Mouse (Mus musculus) hindbrain, embryonic 10.5 days (tissue): ENCODE measurements around the gene Lrig3. TPM values are rescaled to one million over a fixed set of nuclear protein-coding genes. Genes with fewer than 3 reads are reported as not detected.

Source experiments
- DNase-seq: peaks from one replicate; pipeline ENCODE4 v3.0.0-alpha.2; 2017; ENCODE audit warnings: low spot score
- H3K27ac ChIP-seq: fragments of 300-500 bp; sonication (generic); 2 replicates; pipeline ENCODE4 v1.5.1; 2016; ENCODE audit warnings: mild to moderate bottlenecking, moderate library complexity
- H3K27me3 ChIP-seq: fragments of 300-500 bp; sonication (generic); 2 replicates; pipeline ENCODE4 v1.6.1; 2016; ENCODE audit warnings: mild to moderate bottlenecking; ENCODE audit not compliant: poor library complexity, insufficient read depth, severe bottlenecking
- H3K36me3 ChIP-seq: fragments of 300-500 bp; sonication (generic); 2 replicates; pipeline ENCODE4 v1.6.1; 2016; ENCODE audit warnings: mild to moderate bottlenecking, moderate library complexity
- H3K4me1 ChIP-seq: fragments of 300-500 bp; sonication (generic); replicated peaks from 2 replicates; pipeline ENCODE4 v1.6.1; 2016; ENCODE audit warnings: mild to moderate bottlenecking
- H3K4me3 ChIP-seq: fragments of 300-500 bp; sonication (generic); 2 replicates; pipeline ENCODE4 v1.5.1; 2016; ENCODE audit warnings: mild to moderate bottlenecking, moderate library complexity
- H3K9me3 ChIP-seq: fragments of 300-500 bp; sonication (generic); 2 replicates; pipeline ENCODE4 v1.6.1; 2016; ENCODE audit warnings: mild to moderate bottlenecking, moderate library complexity
- WGBS: fragments of 180-500 bp; shearing (Covaris S2); methylation state at CpG from one replicate; pipeline ENCODE4 v1.1.7; 2016; 5-methylcytosine and 5-hydroxymethylcytosine counted together
- polyA plus RNA-seq: library from polyadenylated mRNA; unstranded; fragments of >200 nt; fragmentation: Nextera tagmentation; extraction: Ambion mirVana; gene quantifications from 2 replicates; pipeline ENCODE4 v1.2.1, GENCODE M21; 2016

The Lrig3 gene
- 14.3 and 15.1 TPM in 2 replicates for polyA plus RNA-seq

DNA sequence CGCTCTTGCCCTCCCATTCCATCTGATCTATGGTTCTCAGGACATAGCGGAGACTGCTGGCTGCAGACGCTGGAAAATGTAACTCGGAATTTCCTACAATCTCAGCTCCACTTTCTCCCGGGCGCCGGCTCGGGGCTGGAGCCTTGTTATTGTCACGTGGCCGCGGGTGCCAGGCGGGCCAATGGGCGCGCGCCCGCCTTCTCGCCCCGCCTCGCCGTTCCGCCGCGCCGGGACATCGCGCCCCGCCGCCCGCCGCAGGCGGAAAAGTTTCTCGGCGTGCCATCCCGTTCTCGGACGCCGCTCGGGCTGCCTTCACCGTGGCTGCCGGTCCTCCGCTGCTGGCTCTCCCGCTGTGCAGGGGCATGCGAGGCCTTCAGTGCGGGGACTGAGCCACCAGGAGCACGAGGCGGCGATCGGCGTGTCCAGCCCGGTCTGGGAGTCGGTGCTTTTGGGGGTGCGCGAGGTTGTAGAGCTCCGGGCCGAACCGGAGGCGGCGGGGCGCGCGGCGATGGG is at the start of gene Lrig3:
TSS of gene Lrig3 (plus strand) at position 201 of the 513 bp plus-strand sequence.
- Histone ChIP-seq H3K27ac (peak within 1 kb of the TSS; percentile 97), H3K27me3 (no peaks in the 10 kb centered on the region), H3K4me1 (peaks cover 55% of the 10 kb centered on the region), H3K4me3 (peak within 1 kb of the TSS; percentile 91), H3K9me3 (no peaks in the 10 kb centered on the region), H3K36me3 (no peaks in the 10 kb centered on the region)
- peak; percentile 85 for DNase-seq
- under 1% methylated on average over 62 of the region's 62 CpGs for WGBS

DNA sequence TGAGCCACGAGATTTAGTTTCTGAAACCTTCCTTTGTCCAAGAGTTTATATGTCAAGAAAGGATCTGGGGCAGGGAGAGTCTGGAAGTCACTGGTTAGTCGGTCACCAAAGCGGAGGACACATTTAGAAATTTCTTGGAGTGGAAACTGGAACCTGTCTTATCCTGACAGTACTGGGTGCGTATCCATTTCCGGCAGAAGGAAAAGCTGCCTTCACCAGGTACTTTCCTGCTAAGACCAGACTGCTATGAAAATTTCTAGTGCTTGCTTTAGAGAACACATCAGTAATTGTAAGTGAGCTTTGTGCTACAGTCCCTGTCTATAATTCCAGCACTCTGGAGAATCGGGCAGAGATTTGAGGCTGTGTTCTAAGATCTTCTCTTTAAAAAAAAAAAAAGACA is 49.2 kb upstream of the Lrig3 start:
- Histone ChIP-seq H3K27me3 (no peaks in the 10 kb centered on the region), H3K9me3 (no peaks in the 10 kb centered on the region), H3K4me3 (no peak overlapping the region), H3K27ac (0 out of 2 replicates have a peak overlapping the region, but pooled peaks have one; percentile 0), H3K36me3 (no peaks in the 10 kb centered on the region), H3K4me1 (peaks cover 23% of the 10 kb centered on the region)
- WGBS: 51% methylated on average over 6 of the region's 6 CpGs
- DNase-seq: no peak

DNA sequence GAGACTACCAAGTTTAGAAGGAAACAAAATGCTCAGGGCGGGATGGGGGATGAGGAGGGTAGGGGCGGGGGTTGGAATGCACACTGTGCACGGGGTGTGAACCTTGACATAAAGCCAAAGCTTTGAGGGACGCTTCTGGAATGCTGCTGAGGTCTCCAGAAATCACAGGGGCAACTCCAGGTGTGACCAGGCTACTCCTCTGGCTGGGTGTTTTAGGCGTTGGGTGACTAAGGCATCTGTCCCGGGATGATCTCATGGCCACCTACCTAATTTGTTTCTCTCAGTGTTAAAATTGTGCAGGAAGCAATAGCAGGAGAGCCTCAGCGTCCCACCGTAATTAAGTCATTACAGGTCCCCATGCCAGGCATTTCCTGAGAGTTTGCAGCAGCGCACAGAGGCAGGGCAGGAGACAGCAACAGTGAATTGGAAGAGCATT is 48.5 kb upstream of the Lrig3 start:
- H3K9me3 ChIP-seq: no peaks in the 10 kb centered on the region
- no peaks in the 10 kb centered on the region for H3K36me3 ChIP-seq
- H3K27ac ChIP-seq: no peak overlapping the region
- WGBS: 14% methylated on average over 9 of the region's 9 CpGs
- H3K4me1 ChIP-seq: peaks cover 25% of the 10 kb centered on the region
- peak overlapping the region; percentile 29 for H3K4me3 ChIP-seq
- peak; percentile 20 for DNase-seq
- H3K27me3 ChIP-seq: no peaks in the 10 kb centered on the region

DNA sequence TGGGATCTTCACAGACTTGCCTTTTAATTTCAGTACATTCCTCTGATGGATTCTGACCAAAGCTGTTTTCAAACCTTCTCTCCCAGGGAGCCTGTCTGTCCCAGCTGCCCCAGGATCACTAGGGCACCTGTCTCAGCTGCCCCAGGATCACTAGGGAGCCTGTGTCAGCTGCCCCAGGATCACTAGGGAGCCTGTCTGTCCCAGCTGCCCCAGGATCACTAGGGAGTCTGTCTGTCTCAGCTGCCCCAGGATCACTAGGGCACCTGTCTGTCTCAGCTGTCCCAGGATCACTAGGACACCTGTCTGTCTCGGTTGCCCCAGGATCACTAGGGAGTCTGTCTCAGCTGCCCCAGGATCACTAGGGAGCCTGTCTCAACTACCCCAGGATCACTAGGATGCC is 47.0 kb upstream of the Lrig3 start:
- Histone ChIP-seq H3K4me1 (peaks cover 23% of the 10 kb centered on the region), H3K9me3 (no peaks in the 10 kb centered on the region), H3K27ac (no peak overlapping the region), H3K27me3 (no peaks in the 10 kb centered on the region), H3K36me3 (no peaks in the 10 kb centered on the region), H3K4me3 (no peak overlapping the region)
- WGBS: 80% methylated on average over 1 of the region's 1 CpGs
- DNase-seq: no peak

DNA sequence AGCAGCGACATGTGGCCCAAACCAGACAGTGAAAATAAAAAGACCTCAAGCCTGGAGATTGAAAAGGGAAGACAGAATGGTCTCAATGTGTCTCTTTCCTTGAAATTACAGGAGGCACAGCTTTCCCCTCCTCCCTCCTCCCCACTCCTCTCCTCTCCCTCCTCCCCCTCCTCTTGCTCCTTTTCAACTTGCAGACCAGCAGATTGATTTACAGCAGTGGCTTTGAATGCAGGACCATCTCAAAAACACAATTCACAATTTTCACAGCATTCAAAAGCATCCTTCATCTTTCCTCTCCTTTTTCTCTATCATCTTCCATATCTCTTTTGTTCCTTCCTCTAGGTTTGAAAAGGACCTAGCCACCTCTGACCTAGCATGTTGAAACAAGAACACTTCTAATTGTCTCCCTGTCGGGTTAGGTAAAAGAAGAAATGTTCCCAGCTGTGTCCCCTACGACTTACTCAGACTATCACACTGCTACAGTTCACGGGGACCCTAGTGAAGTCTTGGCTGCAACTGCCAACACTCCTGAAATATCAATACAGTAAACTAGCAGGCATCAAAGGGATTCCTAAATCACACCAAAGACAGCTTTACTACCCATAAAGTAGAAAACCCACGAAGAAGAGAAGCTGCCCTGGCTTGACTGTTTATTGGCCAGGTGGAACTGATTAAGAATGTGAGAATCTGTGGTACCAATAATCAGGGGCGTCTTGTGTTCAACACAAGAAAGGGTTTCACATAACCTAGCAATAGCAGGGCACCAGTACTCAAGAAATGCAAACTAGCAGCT is 44.1 kb upstream of the Lrig3 start:
- no peak for DNase-seq
- no peaks in the 10 kb centered on the region for H3K36me3 ChIP-seq
- H3K4me1 ChIP-seq: peaks cover 17% of the 10 kb centered on the region
- H3K27ac ChIP-seq: no peak overlapping the region
- H3K9me3 ChIP-seq: no peaks in the 10 kb centered on the region
- no peak overlapping the region for H3K4me3 ChIP-seq
- 33% methylated on average over 6 of the region's 6 CpGs for WGBS
- H3K27me3 ChIP-seq: no peaks in the 10 kb centered on the region

DNA sequence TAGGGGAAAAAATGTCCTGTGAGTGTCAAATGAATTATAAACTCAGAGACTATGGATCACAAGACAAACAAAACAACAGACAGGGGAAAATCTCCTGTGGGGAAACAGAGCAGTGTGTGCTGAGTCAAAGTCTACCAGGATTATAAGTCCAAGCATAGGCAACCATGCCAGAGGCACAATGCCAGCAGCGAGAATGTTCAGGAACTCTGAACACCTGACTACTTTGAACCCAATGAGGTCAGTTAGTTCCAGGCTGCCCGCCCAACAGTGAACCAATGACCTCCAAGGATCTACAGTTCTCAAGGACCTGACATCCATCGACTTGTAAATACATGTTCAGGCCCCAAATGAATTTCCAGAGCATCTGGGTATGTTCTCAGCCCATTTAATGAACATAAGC is 36.0 kb upstream of the Lrig3 start:
- H3K36me3 ChIP-seq: no peaks in the 10 kb centered on the region
- no peaks in the 10 kb centered on the region for H3K27me3 ChIP-seq
- no peak overlapping the region for H3K4me3 ChIP-seq
- H3K4me1 ChIP-seq: peaks cover 3% of the 10 kb centered on the region; the same call in 1 of the 2 replicates
- 91% methylated on average over 3 of the region's 3 CpGs for WGBS
- H3K9me3 ChIP-seq: no peaks in the 10 kb centered on the region
- H3K27ac ChIP-seq: no peak overlapping the region
- DNase-seq: no peak

DNA sequence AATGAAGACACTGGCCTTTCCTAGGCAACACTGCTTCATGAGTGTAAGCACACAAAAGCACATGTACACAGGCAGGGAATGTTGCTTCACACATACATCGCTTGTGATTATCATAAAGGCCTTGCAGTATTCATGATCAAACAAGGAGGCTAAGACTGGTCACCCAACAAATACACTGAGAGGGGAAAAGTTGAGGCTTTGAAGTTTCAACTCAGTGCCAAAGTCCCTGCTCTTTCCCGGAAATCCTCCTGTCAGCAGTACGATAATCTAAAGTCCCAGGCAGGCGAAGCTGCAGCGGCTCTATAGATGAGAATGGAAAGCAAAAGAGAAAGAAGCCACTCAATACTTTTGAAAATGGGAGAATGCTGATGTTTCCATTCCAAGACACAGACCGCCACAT is 32.6 kb upstream of the Lrig3 start:
- H3K4me3 ChIP-seq: no peak overlapping the region
- H3K4me1 ChIP-seq: peaks cover 3% of the 10 kb centered on the region; the same call in 1 of the 2 replicates
- no peaks in the 10 kb centered on the region for H3K27me3 ChIP-seq
- H3K9me3 ChIP-seq: no peaks in the 10 kb centered on the region
- WGBS: 88% methylated on average over 6 of the region's 6 CpGs
- no peaks in the 10 kb centered on the region for H3K36me3 ChIP-seq
- no peak overlapping the region for H3K27ac ChIP-seq
- DNase-seq: no peak

DNA sequence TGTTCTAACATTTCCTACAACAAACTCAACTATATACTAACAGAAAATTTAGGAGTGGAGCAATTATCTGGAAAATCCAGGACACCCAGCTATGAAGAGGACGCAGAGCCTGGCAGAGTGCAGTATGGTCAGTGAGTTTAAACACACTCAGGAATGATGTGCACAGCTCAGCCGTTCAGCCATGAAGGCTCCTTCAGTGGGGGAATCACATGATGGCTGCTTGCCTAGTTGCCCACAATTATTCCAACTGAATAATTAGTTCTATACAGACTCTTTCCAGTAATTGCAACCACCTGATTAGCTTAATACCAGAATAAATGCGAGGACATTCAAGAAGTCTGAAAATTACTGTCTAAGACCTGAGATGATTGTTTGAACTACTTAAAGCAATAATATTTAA is 31.9 kb upstream of the Lrig3 start:
- DNase-seq: no peak

DNA sequence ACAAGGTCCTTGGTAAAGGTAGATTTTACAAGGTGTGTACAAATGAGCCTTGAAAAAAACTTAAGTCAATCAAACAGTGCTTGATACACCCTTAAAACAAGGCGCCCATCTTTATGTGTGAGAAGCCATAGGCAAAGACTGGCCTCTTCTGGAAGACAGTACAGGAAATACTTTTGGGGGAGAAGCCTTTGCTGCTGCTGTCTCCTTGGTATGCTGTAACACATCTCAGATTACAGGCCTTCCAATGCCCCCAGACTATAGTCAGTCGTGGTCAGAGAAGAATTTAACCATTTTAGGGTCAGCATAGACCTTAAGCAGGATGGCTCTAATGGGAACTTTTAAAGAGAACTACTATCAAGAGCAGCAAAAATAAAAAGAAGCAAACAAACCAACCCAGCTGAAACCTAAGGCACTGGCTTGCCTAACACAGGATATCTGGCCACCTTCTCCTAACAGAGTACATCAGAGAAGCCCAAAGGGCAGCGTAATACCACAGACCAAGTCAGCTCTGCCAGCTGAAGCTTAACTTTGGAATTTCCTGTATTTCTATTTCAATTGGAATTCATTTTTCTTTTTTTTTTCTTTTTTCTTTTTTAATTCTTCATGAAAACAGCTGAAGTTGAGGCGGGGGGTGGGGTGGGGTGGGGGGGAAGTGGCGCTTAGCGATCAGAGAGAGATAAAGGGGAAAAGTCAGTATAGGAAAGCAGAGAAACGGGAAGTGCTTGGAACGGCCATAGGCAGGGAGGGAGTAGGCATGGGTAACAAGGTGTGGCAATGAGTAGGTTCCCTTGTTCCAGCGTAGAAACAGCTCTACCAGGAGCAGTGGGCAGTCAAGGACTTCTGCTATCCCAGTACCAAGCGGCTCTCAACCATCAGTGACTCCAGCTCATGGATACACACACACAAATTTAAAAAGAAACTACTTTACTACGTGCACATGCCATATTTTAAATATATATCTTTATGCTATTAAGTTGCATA is 28.2 kb upstream of the Lrig3 start:
- no peak for DNase-seq
- H3K27ac ChIP-seq: no peak overlapping the region
- no peaks in the 10 kb centered on the region for H3K27me3 ChIP-seq
- H3K4me1 ChIP-seq: no peaks in the 10 kb centered on the region
- H3K36me3 ChIP-seq: no peaks in the 10 kb centered on the region
- H3K4me3 ChIP-seq: no peak overlapping the region
- 76% methylated on average over 11 of the region's 11 CpGs for WGBS
- H3K9me3 ChIP-seq: no peaks in the 10 kb centered on the region

More for the DNA sequence above, 31.9 kb upstream of the Lrig3 start:
- H3K36me3 ChIP-seq: no peaks in the 10 kb centered on the region
- H3K4me3 ChIP-seq: no peak overlapping the region
- H3K27ac ChIP-seq: no peak overlapping the region
- no peaks in the 10 kb centered on the region for H3K9me3 ChIP-seq
- 80% methylated on average over 3 of the region's 3 CpGs for WGBS
- H3K27me3 ChIP-seq: no peaks in the 10 kb centered on the region
- peaks cover 3% of the 10 kb centered on the region; the same call in 1 of the 2 replicates for H3K4me1 ChIP-seq

DNA sequence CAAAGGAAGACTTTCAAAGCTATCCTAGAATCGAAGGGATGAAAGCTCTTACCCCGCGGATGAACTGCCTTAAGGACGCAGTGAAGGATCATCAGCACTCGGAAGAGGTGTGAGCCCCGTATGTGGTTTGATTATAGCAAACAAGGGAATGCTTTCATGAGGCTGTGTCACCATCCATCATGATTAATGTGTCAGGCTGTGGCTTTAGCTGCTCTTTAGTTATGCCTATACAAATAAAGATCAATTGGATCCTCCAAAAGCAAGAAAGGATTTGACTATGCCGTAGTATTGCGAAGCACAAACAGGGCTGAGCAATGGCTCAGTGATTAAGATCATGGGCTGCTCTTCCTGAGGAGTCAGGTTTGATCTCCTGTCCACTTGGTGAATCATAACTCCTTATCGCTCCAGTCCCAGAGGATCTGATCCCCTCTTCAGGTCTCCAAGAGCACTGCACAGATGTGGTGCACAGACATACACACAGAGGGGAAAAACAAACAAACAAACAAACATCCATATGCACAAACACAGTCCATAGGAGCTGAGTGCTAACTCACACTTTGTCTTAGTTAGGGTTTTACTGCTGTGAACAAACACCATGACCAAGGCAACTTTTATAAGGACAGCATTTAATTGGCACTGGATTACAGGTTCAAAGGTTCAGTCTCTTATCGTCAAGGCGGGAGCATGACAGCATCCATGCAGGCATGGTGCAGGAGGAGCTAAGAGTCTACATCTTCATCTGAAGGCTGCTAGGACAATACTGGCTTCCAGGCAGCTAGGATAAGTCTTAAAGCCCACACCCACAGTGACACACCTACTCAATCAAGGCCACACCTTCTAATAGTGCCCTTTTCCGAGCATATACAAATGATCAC is 27.2 kb upstream of the Lrig3 start:
- WGBS: 88% methylated on average over 12 of the region's 12 CpGs

DNA sequence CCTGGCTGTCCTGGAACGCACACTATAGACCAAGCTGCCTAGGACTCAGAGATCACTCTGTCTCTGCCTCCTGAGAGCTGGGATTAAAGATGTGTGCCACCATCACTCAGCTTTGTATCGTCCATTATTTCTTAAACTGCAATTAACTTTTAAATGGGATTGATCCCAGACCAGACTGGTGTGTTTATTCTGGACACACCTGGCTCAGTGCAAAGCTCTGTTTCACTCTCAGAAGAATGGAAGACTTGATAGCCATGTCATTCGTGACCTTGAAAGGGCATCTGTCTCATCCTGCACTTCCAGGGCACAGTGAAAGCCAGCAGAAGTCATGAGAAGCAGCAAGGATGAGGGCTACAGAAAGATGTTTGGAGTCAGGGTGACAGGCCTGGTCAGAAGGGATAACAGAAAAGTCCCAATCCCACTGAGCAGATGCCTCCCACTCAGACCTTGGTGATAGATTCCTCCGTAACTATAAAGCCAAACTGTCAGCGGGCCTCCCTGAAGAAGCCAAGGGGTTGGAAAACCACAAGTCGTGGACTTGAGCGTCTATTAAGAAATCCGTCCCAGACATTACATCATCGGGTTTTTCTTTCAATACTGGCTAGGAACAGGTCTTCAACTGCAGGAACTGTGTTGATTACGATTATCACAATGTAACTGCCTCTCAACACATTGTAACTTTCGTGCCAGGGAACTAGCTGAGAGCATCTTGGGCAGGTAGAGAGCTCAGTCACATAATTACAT is 25.5 kb upstream of the Lrig3 start:
- Histone ChIP-seq H3K27ac (no peak overlapping the region), H3K4me1 (peaks cover 20% of the 10 kb centered on the region; the same call in 1 of the 2 replicates), H3K36me3 (no peaks in the 10 kb centered on the region), H3K27me3 (0 out of 2 replicates have a peak, but pooled peaks cover 2% of the 10 kb centered on the region), H3K4me3 (no peak overlapping the region), H3K9me3 (no peaks in the 10 kb centered on the region)
- DNase-seq: no peak
- 84% methylated on average over 11 of the region's 11 CpGs for WGBS

More for the DNA sequence above, 27.2 kb upstream of the Lrig3 start:
- no peaks in the 10 kb centered on the region for H3K9me3 ChIP-seq
- H3K4me1 ChIP-seq: 0 out of 2 replicates have a peak, but pooled peaks cover 4% of the 10 kb centered on the region
- no peaks in the 10 kb centered on the region for H3K36me3 ChIP-seq
- no peak overlapping the region for H3K27ac ChIP-seq
- no peaks in the 10 kb centered on the region for H3K27me3 ChIP-seq
- DNase-seq: no peak
- no peak overlapping the region for H3K4me3 ChIP-seq
